Comparison of ENCODE assay signal across 8 mouse cellular contexts in genomic region chr19:7417911-7418849, GRCm38 (mm10). TPM values are rescaled to one million over a fixed set of nuclear protein-coding genes. Genes with fewer than 3 reads are reported as not detected.
DNase-seq lines count a peak whose midpoint lies in the region; ATAC-seq lines count a peak whose summit lies in the region.

No protein-coding gene starts in this region.

- peak overlapping the region; percentile 99 for H3K9ac ChIP-seq in hindbrain, embryonic 12.5 days

- peak overlapping the region; percentile 99 for H3K27ac ChIP-seq in hindbrain, embryonic 12.5 days

- intact Hi-C loops in left cerebral cortex, postnatal 14 days (cut with DNase I), result loop anchor here (2.0 to 5.0 kb wide), 4 partner anchors 35 to 351 kb away; partner anchors contain the start of genes Mark2 and Spindoc

- H3K9me3 ChIP-seq in hindbrain, embryonic 12.5 days (replicated peaks), result 0 out of 2 replicates have a peak, but pooled peaks cover 3% of the 10 kb centered on the region
- peaks cover 10% of the 10 kb centered on the region for H3K9me3 ChIP-seq in megakaryocyte, embryonic 14.5 days

- under 1% methylated on average over 58 of the region's 59 CpGs for WGBS in hindbrain, embryonic 12.5 days

- peak overlapping the region; percentile 76 for H3K4me2 ChIP-seq in hindbrain, embryonic 12.5 days (replicated peaks)

- peak; percentile 55 for ATAC-seq in hindbrain, embryonic 12.5 days (ENCODE audit: low FRiP score)

- H3K36me3 ChIP-seq in hindbrain, embryonic 12.5 days, result peaks cover 32% of the 10 kb centered on the region
- peaks cover 19% of the 10 kb centered on the region for H3K36me3 ChIP-seq in megakaryocyte, embryonic 14.5 days (replicated peaks; ENCODE audit: low read length)

- peaks cover 52% of the 10 kb centered on the region for H3K4me1 ChIP-seq in hindbrain, embryonic 12.5 days
- H3K4me1 ChIP-seq in megakaryocyte, embryonic 14.5 days, result peaks cover 41% of the 10 kb centered on the region

- peak overlapping the region; percentile 89 for H3K4me3 ChIP-seq in hindbrain, embryonic 12.5 days
- peak overlapping the region; percentile 93 for H3K4me3 ChIP-seq in megakaryocyte, embryonic 14.5 days (replicated peaks)

- no peaks in the 10 kb centered on the region; the same call in 1 of the 2 replicates for H3K27me3 ChIP-seq in hindbrain, embryonic 12.5 days
- H3K27me3 ChIP-seq in megakaryocyte, embryonic 14.5 days (replicated peaks), result peaks cover 39% of the 10 kb centered on the region

- peak; percentile 73 for DNase-seq in T-cell, adult 2 months (ENCODE audit: low spot score)
- peak; percentile 93 to 94 for DNase-seq in cerebellum, postnatal 10 days
- DNase-seq in frontal cortex, postnatal 14 days (ENCODE audit: low spot score in 2 of 2), result peak; percentile 53 to 74
- DNase-seq in left cerebral cortex, postnatal 14 days (ENCODE audit: low spot score in 2 of 2), result peak; percentile 72 to 84
- peak; percentile 65 to 71 for DNase-seq in right cerebral cortex, adult 2 months (ENCODE audit: low spot score in 2 of 2)
- peak; percentile 78 for DNase-seq in urinary bladder, adult 2 months (ENCODE audit: low spot score)

RNA-seq across cellular contexts. Expression of gene 2700081O15Rik, which starts 0.8 kb away (rescaled TPM):
- 18.0 and 20.1 TPM in 2 replicates for polyA plus RNA-seq in hindbrain, embryonic 12.5 days (2016; fragmentation: Nextera tagmentation; extraction: Ambion mirVana)
- total RNA-seq in left cerebral cortex, postnatal 14 days (2021), result 10 to 100 TPM; 42.5 to 44.5 TPM
- polyA plus RNA-seq in megakaryocyte, embryonic 14.5 days (2012; ENCODE audit: insufficient read depth, low replicate concordance), result 4.0 and 14.7 TPM in 2 replicates
- 26.9 and 34.5 TPM in 2 replicates for polyA plus RNA-seq in urinary bladder, adult 2 months (2012; rRNA removed)

RNA-seq across cellular contexts. Expression of gene Spindoc, which starts 35.4 kb away (rescaled TPM):
- polyA plus RNA-seq in hindbrain, embryonic 12.5 days (2016; fragmentation: Nextera tagmentation; extraction: Ambion mirVana), result 37.8 and 44.1 TPM in 2 replicates
- 10 to 100 TPM; 30.5 to 36.2 TPM for total RNA-seq in left cerebral cortex, postnatal 14 days (2021)
- 40.6 and 204 TPM in 2 replicates for polyA plus RNA-seq in megakaryocyte, embryonic 14.5 days (2012; ENCODE audit: insufficient read depth, low replicate concordance)
- polyA plus RNA-seq in urinary bladder, adult 2 months (2012; rRNA removed), result 18.8 and 21.0 TPM in 2 replicates

Comparison
In these comparisons a context has a peak if more than half of its experiments do, and no peak if none do; other contexts are left out.
1. Peak in every context shown above with its lines: DNase-seq, ATAC-seq, H3K4me3 ChIP-seq and H3K27ac ChIP-seq.